Mouse (Mus musculus) midbrain, embryonic 11.5 days (tissue): ENCODE results near the gene Cbx7. TPM values are rescaled to one million over a fixed set of nuclear protein-coding genes. Genes with fewer than 3 reads are reported as not detected.

Experiments used
- ATAC-seq: fragments of 200-750 bp; cut with Nextera tagmentation; 2 replicates; pipeline ENCODE4 v1.8.0; 2017; ENCODE audit warnings: moderate TSS enrichment, moderate library complexity; ENCODE audit not compliant: low FRiP score
- DNase-seq: peaks from one replicate; pipeline ENCODE4 v3.0.0; 2015; ENCODE audit warnings: low spot score; ENCODE audit errors: missing footprints
- H3K27ac ChIP-seq: fragments of 300-500 bp; sonication (generic); 2 replicates; pipeline ENCODE4 v1.5.1; 2014; ENCODE audit warnings: low read depth, low read length
- H3K27me3 ChIP-seq: fragments of 300-500 bp; sonication (generic); 2 replicates; pipeline ENCODE4 v1.6.1; 2014; ENCODE audit warnings: mild to moderate bottlenecking, low read length, moderate library complexity, mixed read lengths; ENCODE audit not compliant: control insufficient read depth, insufficient read depth
- H3K36me3 ChIP-seq: fragments of 300-500 bp; sonication (generic); 2 replicates; pipeline ENCODE4 v1.6.1; 2014; ENCODE audit warnings: mild to moderate bottlenecking, low read length, moderate library complexity, mixed read lengths; ENCODE audit not compliant: control insufficient read depth, insufficient read depth
- H3K4me1 ChIP-seq: fragments of 300-500 bp; sonication (generic); 2 replicates; pipeline ENCODE4 v1.6.1; 2014; ENCODE audit warnings: low read length; ENCODE audit not compliant: control insufficient read depth, insufficient read depth
- H3K4me2 ChIP-seq: fragments of 300-500 bp; sonication (generic); 2 replicates; pipeline ENCODE4 v1.6.1; 2014; ENCODE audit warnings: mild to moderate bottlenecking, moderate library complexity
- H3K4me3 ChIP-seq: fragments of 300-500 bp; sonication (generic); 2 replicates; pipeline ENCODE4 v1.5.1; 2014; ENCODE audit warnings: low read depth, low read length
- H3K9ac ChIP-seq: fragments of 300-500 bp; sonication (generic); 2 replicates; pipeline ENCODE4 v1.6.1; 2014; ENCODE audit warnings: low read length
- H3K9me3 ChIP-seq: fragments of 300-500 bp; sonication (generic); 2 replicates; pipeline ENCODE4 v1.6.1; 2016; ENCODE audit warnings: low read length; ENCODE audit not compliant: control insufficient read depth
- WGBS: fragments of 180-500 bp; shearing (Covaris S2); extraction: QIAGEN DNeasy Blood & Tissue Kit; methylation state at CpG from one replicate; pipeline ENCODE4 v1.1.7; 2014; 5-methylcytosine and 5-hydroxymethylcytosine counted together
- polyA plus RNA-seq: library from polyadenylated mRNA; unstranded; fragments of >200 nt; fragmentation: Nextera tagmentation; extraction: Ambion mirVana; gene quantifications from 2 replicates; pipeline ENCODE4 v1.2.1, GENCODE M21; 2014

The Cbx7 gene
- polyA plus RNA-seq, 1 experiment from 2014 or later = 1.9 TPM

- Histone ChIP-seq H3K27ac (no peak overlapping the region), H3K27me3 (peaks cover 19% of the 10 kb centered on the region), H3K4me1 (peaks cover 13% of the 10 kb centered on the region), H3K4me2 (no peak overlapping the region), H3K36me3 (no peaks in the 10 kb centered on the region), H3K4me3 (no peak overlapping the region), H3K9me3 (no peaks in the 10 kb centered on the region), H3K9ac (no peak overlapping the region)
- 62% methylated on average over 7 of the region's 7 CpGs for WGBS
- DNase-seq (no peak), ATAC-seq (no peak)
These were observed 34.6 kb downstream of the Cbx7 start for GRCm38 (mm10) chr15:79936374-79936751.

GRCm38 (mm10) chr15:79935654-79936373 lies 35.1 kb downstream of the Cbx7 start:
- H3K4me3 ChIP-seq = no peak overlapping the region
- H3K4me2 ChIP-seq = no peak overlapping the region
- DNase-seq (no peak), ATAC-seq (no peak)
- peaks cover 19% of the 10 kb centered on the region for H3K27me3 ChIP-seq
- no peaks in the 10 kb centered on the region for H3K36me3 ChIP-seq
- no peak overlapping the region for H3K9ac ChIP-seq
- peaks cover 13% of the 10 kb centered on the region for H3K4me1 ChIP-seq
- H3K27ac ChIP-seq = no peak overlapping the region
- no peaks in the 10 kb centered on the region for H3K9me3 ChIP-seq
- WGBS = 21% methylated on average over 9 of the region's 9 CpGs

GRCm38 (mm10) chr15:79934776-79935175 lies 36.1 kb downstream of the Cbx7 start:
- WGBS = 3% methylated on average over 10 of the region's 10 CpGs
- Histone ChIP-seq H3K4me3 (no peak overlapping the region), H3K9ac (no peak overlapping the region; the same call in 1 of the 2 replicates)

GRCm38 (mm10) chr15:79933670-79934514 lies 37.0 kb downstream of the Cbx7 start:
- Histone ChIP-seq H3K9me3 (no peaks in the 10 kb centered on the region), H3K27ac (no peak overlapping the region), H3K4me2 (peak overlapping the region; percentile 45), H3K9ac (peak overlapping the region; percentile 33; the same call in 1 of the 2 replicates), H3K4me1 (peaks cover 13% of the 10 kb centered on the region), H3K27me3 (peaks cover 19% of the 10 kb centered on the region), H3K36me3 (no peaks in the 10 kb centered on the region), H3K4me3 (peak overlapping the region; percentile 11; the same call in 1 of the 2 replicates)
- ATAC-seq = peak; percentile 8; the same call in 1 of the 2 replicates
- DNase-seq = peak; percentile 94
- 1% methylated on average over 22 of the region's 22 CpGs for WGBS

More at GRCm38 (mm10) chr15:79934776-79935175, 36.1 kb downstream of the Cbx7 start:
- DNase-seq (peak; percentile 92), ATAC-seq (0 out of 2 replicates have a peak, but pooled peaks have one; percentile 13)
- Histone ChIP-seq H3K27me3 (peaks cover 19% of the 10 kb centered on the region), H3K27ac (no peak overlapping the region), H3K9me3 (no peaks in the 10 kb centered on the region), H3K4me1 (peaks cover 13% of the 10 kb centered on the region), H3K4me2 (peak overlapping the region; percentile 45), H3K36me3 (no peaks in the 10 kb centered on the region)

DNA sequence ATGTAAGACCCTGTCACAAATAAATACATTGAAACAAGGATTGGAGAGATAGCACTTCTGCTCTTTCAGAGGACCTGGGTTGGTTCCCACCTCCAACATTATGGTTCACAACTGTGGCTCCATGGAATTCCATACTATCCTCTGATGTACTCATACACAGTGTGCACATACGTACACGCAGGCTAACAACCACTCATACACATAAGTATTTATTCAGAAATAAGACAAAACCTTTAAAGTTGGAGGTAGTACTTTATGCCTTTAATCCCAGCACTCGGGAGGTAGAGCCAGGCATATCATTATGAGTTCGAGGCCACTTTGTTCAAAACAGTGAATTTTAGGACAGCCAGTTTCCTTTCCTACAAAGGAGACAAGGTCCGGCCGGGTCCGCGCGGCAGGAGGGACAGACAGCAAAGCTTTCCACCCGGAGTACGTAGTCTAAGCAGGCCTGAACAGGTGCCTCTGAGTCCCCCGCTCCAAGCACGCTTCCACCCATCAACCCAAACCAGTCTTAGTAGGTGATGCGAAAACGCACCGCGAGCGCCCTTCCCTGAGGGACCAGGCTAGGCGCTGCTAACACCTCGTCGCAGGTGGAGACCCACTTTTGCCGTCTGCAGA lies 37.8 kb downstream of the Cbx7 start:
- Histone ChIP-seq H3K27ac (no peak overlapping the region), H3K9me3 (no peaks in the 10 kb centered on the region), H3K4me2 (peak overlapping the region; percentile 88), H3K9ac (no peak overlapping the region), H3K36me3 (no peaks in the 10 kb centered on the region), H3K4me3 (peak overlapping the region; percentile 64), H3K27me3 (peaks cover 19% of the 10 kb centered on the region), H3K4me1 (peaks cover 13% of the 10 kb centered on the region)
- DNase-seq (peak; percentile 92), ATAC-seq (peak; percentile 42)
- WGBS = 3% methylated on average over 22 of the region's 22 CpGs

GRCm38 (mm10) chr15:79932323-79932987 lies 38.5 kb downstream of the Cbx7 start:
- H3K27ac ChIP-seq = no peak overlapping the region; the same call in 1 of the 2 replicates
- H3K4me3 ChIP-seq = peak overlapping the region; percentile 64
- peak overlapping the region; percentile 88 for H3K4me2 ChIP-seq
- peak; percentile 67 for ATAC-seq
- peak overlapping the region; percentile 72 for H3K9ac ChIP-seq
- 1% methylated on average over 55 of the region's 62 CpGs for WGBS
- peaks cover 16% of the 10 kb centered on the region for H3K4me1 ChIP-seq
- DNase-seq = peak; percentile 98
- peaks cover 19% of the 10 kb centered on the region for H3K27me3 ChIP-seq
- no peaks in the 10 kb centered on the region for H3K36me3 ChIP-seq
- no peaks in the 10 kb centered on the region for H3K9me3 ChIP-seq

DNA sequence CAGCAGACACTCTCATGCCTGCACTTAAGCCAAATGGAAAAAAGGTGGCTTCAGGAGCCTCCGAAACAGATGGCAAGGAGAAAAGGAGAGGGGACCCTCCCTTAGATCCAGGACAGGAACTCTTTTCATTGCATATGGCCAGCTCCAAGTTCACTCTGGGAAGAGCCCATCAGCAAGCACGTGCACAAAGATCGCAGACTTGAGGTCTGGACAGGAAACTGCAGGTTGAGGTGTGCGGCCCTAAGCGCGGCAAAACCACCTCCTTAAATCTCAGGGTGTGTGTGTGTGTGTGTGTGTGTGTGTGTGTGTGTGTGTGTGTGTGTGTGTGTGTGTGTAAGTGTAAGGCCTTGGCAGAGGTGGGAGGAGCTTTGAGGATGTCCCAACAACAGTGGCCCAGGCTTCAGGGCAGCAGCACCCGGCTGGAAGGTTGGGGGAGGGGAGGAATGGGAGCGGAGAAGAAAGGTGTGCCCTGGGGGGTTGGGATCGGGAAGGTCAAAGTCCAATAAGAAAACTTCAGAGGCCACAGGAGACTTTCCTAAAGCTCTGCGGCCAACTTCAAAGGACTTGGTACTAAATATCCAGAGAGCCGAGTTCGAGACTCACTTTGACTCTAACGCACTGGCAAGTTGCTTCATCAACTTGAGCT lies 39.3 kb downstream of the Cbx7 start:
- Histone ChIP-seq H3K9me3 (no peaks in the 10 kb centered on the region), H3K4me1 (peaks cover 19% of the 10 kb centered on the region), H3K36me3 (no peaks in the 10 kb centered on the region), H3K27me3 (peaks cover 19% of the 10 kb centered on the region), H3K4me3 (peak overlapping the region; percentile 64; the same call in 1 of the 2 replicates), H3K9ac (no peak overlapping the region), H3K4me2 (peak overlapping the region; percentile 88), H3K27ac (no peak overlapping the region)
- WGBS = 23% methylated on average over 13 of the region's 13 CpGs
- ATAC-seq = no peak
- DNase-seq = peak; percentile 85

DNA sequence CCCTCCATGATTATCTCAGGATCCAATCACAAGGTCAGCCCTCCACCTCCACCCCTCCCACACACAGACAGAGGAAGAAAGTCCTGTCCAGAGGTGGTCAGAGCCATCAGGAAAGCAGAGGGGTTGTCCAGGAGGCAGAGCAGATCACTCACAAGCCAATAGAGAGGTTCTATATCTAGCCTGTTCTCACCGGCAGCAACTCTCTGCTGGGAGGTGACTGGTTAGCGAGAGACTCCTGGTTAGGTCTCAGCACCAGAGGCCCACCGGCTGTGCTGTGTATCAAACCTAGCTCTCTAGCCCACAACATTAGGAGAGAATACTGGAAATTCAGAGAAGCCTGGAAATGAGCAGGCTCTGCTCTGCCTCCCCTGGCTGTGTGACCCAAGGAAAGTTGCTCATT lies 41.2 kb downstream of the Cbx7 start:
- Histone ChIP-seq H3K9me3 (no peaks in the 10 kb centered on the region), H3K4me1 (peaks cover 19% of the 10 kb centered on the region), H3K4me3 (no peak overlapping the region), H3K27ac (no peak overlapping the region), H3K27me3 (peaks cover 19% of the 10 kb centered on the region), H3K36me3 (no peaks in the 10 kb centered on the region), H3K9ac (no peak overlapping the region), H3K4me2 (no peak overlapping the region)
- DNase-seq (peak; percentile 60), ATAC-seq (no peak)
- 85% methylated on average over 3 of the region's 3 CpGs for WGBS
